Mouse (Mus musculus) embryonic facial prominence, embryonic 11.5 days (tissue): ENCODE results near the gene Ttc39d. TPM values are rescaled to one million over a fixed set of nuclear protein-coding genes. Genes with fewer than 3 reads are reported as not detected.
"Not testable (repeated sequence)": the region's sequence is repeated elsewhere in the genome, so short reads cannot be mapped to it uniquely, and the experiment has no call there.

ENCODE experiments used
- ATAC-seq: fragments of 200-750 bp; cut with Nextera tagmentation; replicated peaks from 2 replicates; pipeline ENCODE4 v1.8.0; 2017; ENCODE audit warnings: low read depth; ENCODE audit not compliant: insufficient number of reproducible peaks, low FRiP score, low TSS enrichment
- DNase-seq: peaks from one replicate; pipeline ENCODE4 v3.0.0-alpha.2; 2015; ENCODE audit warnings: low spot score
- H3K27ac ChIP-seq: fragments of 300-500 bp; sonication (generic); replicated peaks from 2 replicates; pipeline ENCODE4 v1.5.1; 2014; ENCODE audit warnings: mild to moderate bottlenecking, low read depth, low read length, control low read depth
- H3K27me3 ChIP-seq: fragments of 300-500 bp; sonication (generic); 2 replicates; pipeline ENCODE4 v1.6.1; 2014; ENCODE audit warnings: mild to moderate bottlenecking, low read length, moderate library complexity, mixed read lengths; ENCODE audit not compliant: control insufficient read depth, insufficient read depth
- H3K36me3 ChIP-seq: fragments of 300-500 bp; sonication (generic); replicated peaks from 2 replicates; pipeline ENCODE4 v1.6.1; 2014; ENCODE audit warnings: low read depth, mild to moderate bottlenecking, low read length, moderate library complexity, mixed read lengths; ENCODE audit not compliant: control insufficient read depth, insufficient read depth
- H3K4me1 ChIP-seq: fragments of 300-500 bp; sonication (generic); 2 replicates; pipeline ENCODE4 v1.6.1; 2014; ENCODE audit warnings: low read length, mixed read lengths; ENCODE audit not compliant: control insufficient read depth, insufficient read depth
- H3K4me2 ChIP-seq: fragments of 300-500 bp; sonication (generic); 2 replicates; pipeline ENCODE4 v1.6.1; 2014; ENCODE audit warnings: low read depth, mild to moderate bottlenecking, control low read depth, low read length, moderate library complexity
- H3K4me3 ChIP-seq: fragments of 300-500 bp; sonication (generic); 2 replicates; pipeline ENCODE4 v1.5.1; 2014; ENCODE audit warnings: low read depth, low read length, control low read depth
- H3K9ac ChIP-seq: fragments of 300-500 bp; sonication (generic); replicated peaks from 2 replicates; pipeline ENCODE4 v1.6.1; 2014; ENCODE audit warnings: mild to moderate bottlenecking, control low read depth, low read length
- H3K9me3 ChIP-seq: fragments of 300-500 bp; sonication (generic); replicated peaks from 2 replicates; pipeline ENCODE4 v1.6.1; 2016; ENCODE audit warnings: mild to moderate bottlenecking, low read length, inconsistent platforms, mixed read lengths; ENCODE audit not compliant: control insufficient read depth
- WGBS: fragments of 180-500 bp; shearing (Covaris S2); extraction: QIAGEN DNeasy Blood & Tissue Kit; methylation state at CpG from one replicate; pipeline ENCODE4 v1.1.7; 2014; 5-methylcytosine and 5-hydroxymethylcytosine counted together
- polyA plus RNA-seq: library from polyadenylated mRNA; unstranded; fragments of >200 nt; fragmentation: Nextera tagmentation; extraction: Ambion mirVana; gene quantifications from 2 replicates; pipeline ENCODE4 v1.2.1, GENCODE M21; 2014

The Ttc39d gene
- polyA plus RNA-seq, 1 experiment from 2014 or later: 0.14 TPM

- not testable (repeated sequence) for H3K27ac ChIP-seq
Measured at GRCm38 (mm10) chr17:80225142-80225541, 17.9 kb downstream of the Ttc39d start.

GRCm38 (mm10) chr17:80229396-80229795, 22.1 kb downstream of the Ttc39d start:
- Histone ChIP-seq H3K4me2 (no peak overlapping the region), H3K4me1 (no peaks in the 10 kb centered on the region), H3K9ac (no peak overlapping the region), H3K27ac (no peak overlapping the region), H3K27me3 (no peaks in the 10 kb centered on the region), H3K36me3 (no peaks in the 10 kb centered on the region), H3K4me3 (no peak overlapping the region), H3K9me3 (no peaks in the 10 kb centered on the region)
- 89% methylated on average over 2 of the region's 2 CpGs for WGBS
- ATAC-seq (no peak), DNase-seq (no peak)

More at GRCm38 (mm10) chr17:80225142-80225541, 17.9 kb downstream of the Ttc39d start:
- not testable (repeated sequence) for DNase-seq, H3K4me1 ChIP-seq, H3K9me3 ChIP-seq, H3K27me3 ChIP-seq, H3K36me3 ChIP-seq, ATAC-seq
- Histone ChIP-seq H3K4me2 (peak overlapping the region; percentile 57), H3K4me3 (peak overlapping the region; percentile 58), H3K9ac (peak overlapping the region; percentile 82)
- 49% methylated on average over 4 of the region's 5 CpGs for WGBS

DNA sequence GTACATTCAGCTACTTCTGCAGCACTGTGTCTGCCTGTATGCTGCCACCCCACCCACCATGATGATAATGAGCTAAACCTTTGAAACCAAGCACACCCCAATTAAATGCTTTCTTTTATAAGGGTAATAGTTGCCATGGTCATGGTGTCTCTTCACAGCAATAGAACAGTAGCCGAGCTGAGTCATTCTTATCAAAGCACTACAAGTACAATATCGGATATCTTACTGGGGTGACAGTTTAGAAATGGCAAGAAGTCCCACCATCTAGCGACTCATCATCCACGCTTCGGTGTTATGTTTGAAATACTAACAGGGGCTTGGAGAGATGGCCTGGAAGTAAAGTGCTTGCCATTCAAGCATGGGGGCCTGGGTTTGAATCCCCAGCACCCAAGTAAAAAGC, 26.6 kb downstream of the Ttc39d start:
- H3K4me3 ChIP-seq: no peak overlapping the region
- no peaks in the 10 kb centered on the region; the same call in 1 of the 2 replicates for H3K36me3 ChIP-seq
- no peak overlapping the region for H3K27ac ChIP-seq
- no peak for DNase-seq
- H3K4me2 ChIP-seq: no peak overlapping the region
- no peaks in the 10 kb centered on the region for H3K4me1 ChIP-seq
- H3K27me3 ChIP-seq: no peaks in the 10 kb centered on the region
- H3K9ac ChIP-seq: no peak overlapping the region
- 94% methylated on average over 5 of the region's 5 CpGs for WGBS
- no peak for ATAC-seq
- H3K9me3 ChIP-seq: no peaks in the 10 kb centered on the region

GRCm38 (mm10) chr17:80234376-80234775, 27.1 kb downstream of the Ttc39d start:
- no peak overlapping the region for H3K4me3 ChIP-seq
- no peaks in the 10 kb centered on the region; the same call in 1 of the 2 replicates for H3K36me3 ChIP-seq
- H3K4me1 ChIP-seq: no peaks in the 10 kb centered on the region
- H3K27ac ChIP-seq: no peak overlapping the region
- ATAC-seq (no peak), DNase-seq (no peak)
- WGBS: 88% methylated on average over 7 of the region's 7 CpGs
- H3K9ac ChIP-seq: no peak overlapping the region
- no peaks in the 10 kb centered on the region for H3K9me3 ChIP-seq
- H3K4me2 ChIP-seq: no peak overlapping the region
- no peaks in the 10 kb centered on the region for H3K27me3 ChIP-seq

GRCm38 (mm10) chr17:80235477-80235876, 28.2 kb downstream of the Ttc39d start:
- Histone ChIP-seq H3K4me2 (no peak overlapping the region), H3K27me3 (no peaks in the 10 kb centered on the region), H3K9ac (no peak overlapping the region), H3K4me3 (no peak overlapping the region), H3K4me1 (no peaks in the 10 kb centered on the region), H3K9me3 (no peaks in the 10 kb centered on the region), H3K27ac (no peak overlapping the region), H3K36me3 (peaks cover under 1% of the 10 kb centered on the region; the same call in 1 of the 2 replicates)
- WGBS: 83% methylated on average over 3 of the region's 3 CpGs
- DNase-seq (no peak), ATAC-seq (no peak)

GRCm38 (mm10) chr17:80236805-80237204, 29.5 kb downstream of the Ttc39d start:
- H3K4me2 ChIP-seq: no peak overlapping the region
- H3K36me3 ChIP-seq: peaks cover 6% of the 10 kb centered on the region; the same call in 1 of the 2 replicates
- H3K9me3 ChIP-seq: no peaks in the 10 kb centered on the region
- DNase-seq (no peak), ATAC-seq (no peak)
- WGBS: 98% methylated on average over 3 of the region's 3 CpGs
- H3K27ac ChIP-seq: no peak overlapping the region
- H3K9ac ChIP-seq: no peak overlapping the region
- no peaks in the 10 kb centered on the region for H3K27me3 ChIP-seq
- H3K4me3 ChIP-seq: no peak overlapping the region
- no peaks in the 10 kb centered on the region for H3K4me1 ChIP-seq

- no peak for ATAC-seq
- peaks cover 6% of the 10 kb centered on the region; the same call in 1 of the 2 replicates for H3K36me3 ChIP-seq
Measured at GRCm38 (mm10) chr17:80237475-80237874, 30.2 kb downstream of the Ttc39d start.

GRCm38 (mm10) chr17:80241594-80241993, 34.3 kb downstream of the Ttc39d start:
- no peak for DNase-seq
- no peak overlapping the region for H3K27ac ChIP-seq
- ATAC-seq: no peak
- peaks cover 9% of the 10 kb centered on the region; the same call in 1 of the 2 replicates for H3K36me3 ChIP-seq
- 89% methylated on average over 9 of the region's 9 CpGs for WGBS
- no peak overlapping the region for H3K4me2 ChIP-seq
- no peak overlapping the region for H3K9ac ChIP-seq
- H3K9me3 ChIP-seq: no peaks in the 10 kb centered on the region
- no peaks in the 10 kb centered on the region for H3K27me3 ChIP-seq
- no peak overlapping the region for H3K4me3 ChIP-seq
- no peaks in the 10 kb centered on the region for H3K4me1 ChIP-seq

More at GRCm38 (mm10) chr17:80237475-80237874, 30.2 kb downstream of the Ttc39d start:
- Histone ChIP-seq H3K9ac (no peak overlapping the region), H3K4me3 (no peak overlapping the region), H3K27ac (no peak overlapping the region), H3K27me3 (no peaks in the 10 kb centered on the region), H3K4me2 (no peak overlapping the region), H3K4me1 (no peaks in the 10 kb centered on the region), H3K9me3 (no peaks in the 10 kb centered on the region)
- 89% methylated on average over 5 of the region's 5 CpGs for WGBS
- no peak for DNase-seq
